Mouse (Mus musculus) heart, adult 2 months (tissue): ENCODE measurements at regions not wholly inside any gene's neighbourhood (a gene's known extent, or its start where the extent isn't known, plus 50 kb on each side); places are given as distances from the start of the nearest gene placed in this dataset.

Experiments
- CTCF ChIP-seq: fragments of 200-600 bp; IDR thresholded peaks from 2 replicates; pipeline ENCODE4 v1.8.1; 2022; ENCODE audit warnings: antibody characterized with exemption, mild to moderate bottlenecking, moderate library complexity
- POLR2A ChIP-seq: fragments of 200-500 bp; IDR thresholded peaks from 2 replicates; pipeline ENCODE4 v1.6.1; 2011; ENCODE audit warnings: mild to moderate bottlenecking, low read depth, low read length, control low read depth; ENCODE audit not compliant: insufficient read depth

DNA sequence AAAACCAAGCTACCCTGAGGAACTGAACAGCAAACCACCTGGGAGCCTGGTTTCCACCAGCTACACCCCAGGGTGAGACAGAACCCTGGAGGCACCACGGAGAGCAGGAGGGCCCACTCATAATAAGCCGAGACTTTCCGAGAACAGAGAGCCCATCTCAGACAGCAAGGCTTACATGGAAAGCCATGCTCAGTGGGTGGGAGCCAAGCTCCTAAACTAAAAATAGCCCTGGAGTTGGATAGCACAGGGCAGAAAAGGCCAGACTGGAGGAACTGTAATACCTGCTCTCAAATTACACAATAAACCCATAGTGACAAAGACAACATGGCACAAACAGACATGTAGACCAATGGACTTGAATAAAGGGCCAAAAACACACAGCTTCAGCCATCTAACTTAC lies 69.9 kb downstream of the Fbxo4 start:
- no peak for TF ChIP-seq POLR2A
- no peak for TF ChIP-seq CTCF
